Mouse (Mus musculus): ENCODE measurements around the gene Padi1.

DNA sequence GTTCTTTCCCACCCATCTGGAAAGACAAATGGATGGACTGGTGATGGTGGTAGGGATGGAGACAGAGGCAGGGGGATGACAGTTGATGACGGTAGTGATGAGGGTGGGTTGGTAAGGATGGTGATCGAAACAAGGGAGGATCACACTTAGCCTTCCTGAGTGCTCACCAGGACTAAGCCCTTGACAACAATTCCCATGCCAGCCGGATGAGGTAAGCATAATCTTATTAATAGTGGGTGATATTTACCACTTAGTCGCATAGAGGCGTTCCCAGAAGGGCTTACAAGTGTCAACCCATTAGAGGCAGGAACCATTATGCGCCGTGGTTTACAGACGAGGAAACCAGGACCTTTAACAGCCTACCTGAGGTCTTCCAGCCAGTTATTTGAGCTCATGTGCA, 24.4 kb upstream of the Padi1 start:
- TF ChIP-seq CTCF (IDR thresholded peaks at IDR 0.05; ENCODE audit: extremely low read depth, insufficient read depth, insufficient read length, insufficient replicate concordance) (no peak), POLR2A (IDR thresholded peaks at IDR 0.05; ENCODE audit: low read depth, low read length) (no peak)

Data from spleen, adult 2 months (tissue).